Mouse (Mus musculus): ENCODE results near the gene Rps21.
"Not testable (repeated sequence)": the region's sequence is repeated elsewhere in the genome, so short reads cannot be mapped to it uniquely, and the experiment has no call there.

Gene Rps21

GRCm38 (mm10) chr2:180259826-180260609 is 2.8 kb downstream of the Rps21 start:
- DNase-seq, result not testable (repeated sequence)

GRCm38 (mm10) chr2:180260610-180261480 is 3.7 kb downstream of the Rps21 start:
- no peak for DNase-seq

GRCm38 (mm10) chr2:180261901-180262300 is 4.7 kb downstream of the Rps21 start:
- DNase-seq, result no peak

- DNase-seq, result peak; percentile 56
These were observed 5.3 kb downstream of the Rps21 start for GRCm38 (mm10) chr2:180262441-180262840.

- no peak for DNase-seq
These were observed 5.7 kb downstream of the Rps21 start for GRCm38 (mm10) chr2:180262891-180263290.

GRCm38 (mm10) chr2:180267955-180268354 is 10.8 kb downstream of the Rps21 start:
- no peak for DNase-seq

GRCm38 (mm10) chr2:180269329-180269728 is 12.2 kb downstream of the Rps21 start:
- DNase-seq, result no peak

- DNase-seq, result no peak
These were observed 13.5 kb downstream of the Rps21 start for GRCm38 (mm10) chr2:180270537-180271255.

GRCm38 (mm10) chr2:180271804-180272395 is 14.7 kb downstream of the Rps21 start:
- DNase-seq, result no peak

- DNase-seq, result peak; percentile 67
These were observed 15.7 kb downstream of the Rps21 start for GRCm38 (mm10) chr2:180272884-180273321.

- peak; percentile 97 for DNase-seq
These were observed 16.4 kb downstream of the Rps21 start, which contains the start of gene Cables2 for GRCm38 (mm10) chr2:180273394-180274244. Cables2 (minus strand) TSS chr2:180273496.

- no peak for DNase-seq
These were observed 17.3 kb downstream of the Rps21 start for GRCm38 (mm10) chr2:180274523-180274922.

GRCm38 (mm10) chr2:180275836-180276235 is 18.7 kb downstream of the Rps21 start:
- DNase-seq, result peak; percentile 85

- no peak for DNase-seq
These were observed 19.2 kb downstream of the Rps21 start for GRCm38 (mm10) chr2:180276385-180276784.

GRCm38 (mm10) chr2:180276851-180277259 is 19.7 kb downstream of the Rps21 start:
- DNase-seq, result no peak

GRCm38 (mm10) chr2:180277773-180278320 is 20.7 kb downstream of the Rps21 start:
- DNase-seq, result no peak

- DNase-seq, result no peak
These were observed 22.1 kb downstream of the Rps21 start for GRCm38 (mm10) chr2:180279321-180279720.

GRCm38 (mm10) chr2:180288966-180289365 is 31.8 kb downstream of the Rps21 start:
- no peak for DNase-seq

- peak; percentile 67 for DNase-seq
These were observed 32.4 kb downstream of the Rps21 start, which contains the start of gene Rbbp8nl for GRCm38 (mm10) chr2:180289440-180290108. Rbbp8nl (minus strand) TSS chr2:180289879.

- DNase-seq, result no peak
These were observed 33.3 kb downstream of the Rps21 start for GRCm38 (mm10) chr2:180290503-180290902.

- no peak for DNase-seq
These were observed 34.4 kb downstream of the Rps21 start for GRCm38 (mm10) chr2:180291566-180291965.
